Mouse (Mus musculus) adipocyte (in vitro differentiated cells): Measurements from ENCODE around the gene Cbx4.

Experiments used
- DNase-seq: peaks from one replicate; pipeline ENCODE4 v3.0.0-alpha.2; 2016; ENCODE audit warnings: low spot score

Cbx4 gene

DNA sequence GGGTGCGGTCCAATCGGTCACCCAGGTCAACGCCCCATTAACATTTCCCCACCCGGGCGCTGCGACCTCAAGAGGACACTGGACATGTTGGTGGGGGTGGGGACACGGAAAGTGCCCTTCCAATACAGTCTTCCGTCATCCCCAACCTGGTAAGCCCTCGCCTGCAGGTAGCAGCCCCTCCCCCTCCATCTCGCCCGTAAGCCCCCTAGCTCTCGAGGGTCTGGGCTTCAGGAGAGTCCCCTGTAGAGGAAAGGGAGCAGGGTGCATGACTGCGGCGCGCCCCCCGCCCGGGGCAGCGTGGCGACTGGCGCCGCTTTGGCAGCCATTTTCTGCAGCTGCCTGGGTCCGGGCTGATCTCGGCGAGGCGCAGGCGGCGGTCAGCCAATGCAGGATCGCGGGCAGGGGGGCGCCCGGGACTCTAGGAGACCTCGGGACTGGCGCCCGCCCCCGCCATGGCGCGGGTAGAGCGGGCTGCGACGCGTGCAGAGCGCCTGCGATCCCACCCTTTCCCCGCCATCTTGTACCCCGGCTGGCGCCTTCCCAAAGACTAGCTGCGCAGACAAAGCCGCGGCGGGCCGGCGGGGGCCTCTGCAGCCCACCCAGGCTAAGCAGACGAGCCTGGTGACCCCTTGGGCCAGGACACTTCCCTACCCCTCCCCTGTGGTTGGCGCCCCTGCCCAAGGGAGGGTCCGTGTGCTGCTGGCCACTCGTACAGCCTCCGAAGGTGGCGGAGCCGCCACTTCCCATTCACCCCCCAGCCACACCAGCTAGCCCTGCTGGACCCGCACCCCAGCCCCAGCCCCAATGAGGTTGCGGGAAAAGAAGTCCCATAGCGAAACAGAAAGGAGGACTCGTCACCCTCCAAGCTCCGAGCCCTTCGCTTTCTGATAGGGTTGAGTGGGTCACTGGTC is 29.5 kb downstream of the Cbx4 start:
- DNase-seq, result no peak

- DNase-seq, result no peak
Measured at GRCm38 (mm10) chr11:119055571-119056131, 30.4 kb downstream of the Cbx4 start.

- DNase-seq, result no peak
Measured at GRCm38 (mm10) chr11:119054351-119055345, 31.4 kb downstream of the Cbx4 start.

DNA sequence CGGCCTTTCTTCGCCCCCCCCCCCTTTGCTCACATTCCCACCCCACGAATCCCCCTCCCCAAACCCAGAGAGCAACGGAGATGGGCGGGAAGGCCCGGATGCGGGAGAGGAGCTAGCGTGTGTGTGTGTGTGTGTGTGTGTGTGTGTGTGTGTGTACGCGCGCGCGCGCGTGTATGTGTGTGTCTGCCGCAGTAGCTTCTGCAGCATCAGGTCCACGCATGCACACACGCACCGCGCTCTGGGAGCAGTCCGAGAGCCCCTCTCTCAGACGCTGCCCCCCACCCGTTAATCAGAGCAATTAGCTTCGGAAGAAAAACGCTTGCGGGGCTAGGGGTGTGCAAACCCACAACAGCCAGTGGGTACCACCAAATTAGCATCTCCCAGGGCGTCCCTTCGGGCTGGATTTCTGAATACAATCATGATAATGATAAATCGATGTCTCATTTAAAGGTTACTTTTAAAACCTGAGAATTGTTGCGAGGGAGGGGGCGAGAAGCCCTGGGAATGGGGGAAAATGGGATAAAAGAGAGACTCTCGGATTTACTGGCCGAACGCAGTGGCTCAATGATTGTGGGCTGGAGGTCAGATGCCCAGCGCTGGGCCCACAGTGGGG is 32.2 kb downstream of the Cbx4 start:
- no peak for DNase-seq

- peak; percentile 67 for DNase-seq
Measured at GRCm38 (mm10) chr11:119053257-119053670, 32.8 kb downstream of the Cbx4 start.

- DNase-seq, result peak; percentile 76
Measured at GRCm38 (mm10) chr11:119052661-119053256, 33.3 kb downstream of the Cbx4 start.

DNA sequence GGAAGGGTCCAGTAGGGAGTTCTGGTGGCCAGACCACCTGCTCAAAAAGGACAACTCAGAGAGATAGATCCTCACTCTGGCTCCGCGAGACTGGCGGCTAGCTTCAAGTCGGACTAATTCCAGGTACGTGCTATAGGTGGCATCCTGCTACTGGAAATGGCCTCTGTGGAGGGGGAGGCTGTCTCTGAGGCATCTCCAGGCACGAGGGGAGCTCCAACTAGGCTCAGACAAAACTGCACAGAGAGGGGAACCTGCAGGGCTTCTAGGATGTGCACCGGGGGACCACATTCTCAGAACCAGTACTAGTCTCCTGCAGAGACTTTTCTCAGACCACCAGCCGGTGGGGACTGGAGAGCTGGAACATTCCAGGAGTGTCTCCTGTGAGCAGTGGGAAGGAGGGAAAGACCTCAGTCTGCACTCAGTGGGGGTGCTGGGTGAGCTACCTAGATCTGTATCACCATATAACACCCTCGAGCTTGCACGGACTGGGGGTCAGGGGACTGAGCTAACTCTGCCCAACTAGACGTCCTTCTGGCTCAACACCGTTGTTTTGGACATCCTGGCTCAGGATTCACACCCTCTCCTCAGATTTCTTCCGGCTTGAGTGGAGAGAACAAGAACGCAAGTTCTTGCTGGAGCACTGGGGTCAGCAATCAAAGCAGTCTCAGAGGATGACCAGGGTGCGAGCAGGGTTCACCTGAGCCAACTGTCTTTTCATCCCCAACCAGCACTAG is 33.9 kb downstream of the Cbx4 start:
- peak; percentile 47 for DNase-seq

DNA sequence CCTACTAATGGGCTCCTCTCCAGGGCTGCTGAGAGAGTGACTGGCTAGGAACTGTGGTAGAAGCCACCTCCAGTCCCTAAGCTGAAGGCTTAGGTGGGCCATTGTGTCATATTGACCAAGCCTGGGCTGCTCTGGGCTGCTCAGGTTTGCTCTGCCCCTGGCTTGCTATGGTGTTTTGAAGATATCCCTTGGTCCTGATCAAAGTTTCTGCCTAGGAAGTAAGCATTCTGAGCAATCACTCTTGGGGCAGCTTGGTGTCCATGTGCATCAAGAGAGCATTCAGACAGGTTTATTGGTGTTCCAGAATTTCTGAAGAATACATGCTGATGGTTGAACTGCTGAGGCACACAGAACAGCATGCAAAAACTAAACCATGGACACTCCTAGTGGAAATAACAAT is 34.6 kb downstream of the Cbx4 start:
- no peak for DNase-seq

DNA sequence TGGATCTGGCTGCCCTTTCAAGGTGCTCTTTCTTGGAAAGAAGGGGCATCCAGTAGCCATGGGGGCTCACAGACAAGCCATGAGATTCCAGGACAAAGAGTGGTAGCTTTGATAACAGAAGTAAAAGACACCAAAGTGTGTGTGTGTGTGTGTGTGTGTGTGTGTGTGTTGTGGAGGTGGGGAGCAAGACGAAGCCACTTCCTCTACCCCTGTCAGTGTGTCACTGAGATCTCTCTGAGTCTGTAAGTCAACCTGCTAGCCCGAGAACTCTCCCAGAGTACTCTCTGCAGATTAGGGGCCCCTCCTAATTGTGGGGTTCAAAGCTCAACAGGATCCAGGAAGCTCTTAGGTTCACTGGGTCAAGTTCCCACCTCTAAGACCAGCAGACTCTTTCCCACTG is 35.7 kb downstream of the Cbx4 start:
- DNase-seq, result no peak

DNA sequence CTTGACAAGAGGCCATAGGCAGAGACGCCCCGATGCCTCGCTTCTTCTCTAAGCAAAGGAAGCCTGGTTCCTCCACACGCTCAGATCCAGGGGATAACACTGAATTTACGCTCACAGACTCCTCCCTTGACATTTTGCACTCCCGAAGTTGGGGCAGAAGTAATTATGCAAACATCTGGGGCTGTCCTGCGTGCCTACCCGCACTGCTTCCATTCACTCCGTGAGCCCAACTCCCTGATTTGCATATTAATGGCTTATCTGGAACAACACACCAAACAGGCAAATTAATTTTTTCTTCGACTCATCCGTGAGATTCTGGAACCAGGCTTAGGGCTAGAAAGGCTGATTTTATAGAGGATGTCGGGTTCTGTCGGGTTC is 37.9 kb downstream of the Cbx4 start:
- no peak for DNase-seq

DNA sequence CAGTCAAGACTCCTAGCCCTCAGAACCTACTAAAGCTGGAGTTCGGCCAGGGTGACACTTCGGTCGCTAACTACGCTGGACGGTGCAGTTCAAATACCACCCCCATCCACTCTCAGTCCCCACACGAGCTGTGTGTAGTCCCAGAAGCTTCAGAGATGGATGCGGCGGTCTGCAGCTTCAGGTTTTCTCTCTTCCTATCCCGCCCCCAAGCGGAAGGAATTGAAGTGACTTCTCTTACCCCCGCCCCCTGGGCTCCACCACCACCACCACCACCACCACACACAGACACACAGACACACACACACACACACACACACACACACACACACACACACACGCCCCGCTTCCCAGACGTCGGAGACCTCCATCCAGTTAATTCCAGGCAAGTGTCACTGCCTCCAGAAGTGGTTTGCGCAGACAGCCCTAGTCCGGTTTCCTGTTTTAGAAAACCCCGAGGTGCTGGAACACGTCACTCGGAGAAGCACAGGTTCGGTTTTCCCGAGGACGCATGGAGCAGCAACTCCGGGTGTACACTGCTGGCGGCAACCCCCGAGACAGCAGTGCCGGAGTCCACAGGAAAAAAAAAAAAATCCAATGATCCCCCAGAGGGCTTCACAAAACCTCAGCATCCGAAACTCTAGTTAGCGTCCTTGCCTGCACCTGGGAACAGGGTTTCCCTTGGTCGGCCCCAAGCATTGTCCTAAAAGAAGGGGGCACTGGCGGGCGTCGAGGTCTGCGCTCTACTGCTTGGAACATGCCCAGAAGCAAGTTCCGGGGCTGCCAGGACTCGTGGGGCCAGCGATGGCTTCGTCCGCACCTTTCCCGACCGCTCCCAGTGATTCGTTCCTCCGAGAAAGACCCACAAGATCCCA is 38.5 kb downstream of the Cbx4 start:
- no peak for DNase-seq

- DNase-seq, result peak; percentile 61
Measured at GRCm38 (mm10) chr11:119046601-119047245, 39.3 kb downstream of the Cbx4 start.

- DNase-seq, result no peak
Measured at GRCm38 (mm10) chr11:119044551-119045337, 41.3 kb downstream of the Cbx4 start.

- peak; percentile 59 for DNase-seq
Measured at GRCm38 (mm10) chr11:119043761-119044550, 42.1 kb downstream of the Cbx4 start.

GRCm38 (mm10) chr11:119043273-119043540 is 42.8 kb downstream of the Cbx4 start:
- no peak for DNase-seq

DNA sequence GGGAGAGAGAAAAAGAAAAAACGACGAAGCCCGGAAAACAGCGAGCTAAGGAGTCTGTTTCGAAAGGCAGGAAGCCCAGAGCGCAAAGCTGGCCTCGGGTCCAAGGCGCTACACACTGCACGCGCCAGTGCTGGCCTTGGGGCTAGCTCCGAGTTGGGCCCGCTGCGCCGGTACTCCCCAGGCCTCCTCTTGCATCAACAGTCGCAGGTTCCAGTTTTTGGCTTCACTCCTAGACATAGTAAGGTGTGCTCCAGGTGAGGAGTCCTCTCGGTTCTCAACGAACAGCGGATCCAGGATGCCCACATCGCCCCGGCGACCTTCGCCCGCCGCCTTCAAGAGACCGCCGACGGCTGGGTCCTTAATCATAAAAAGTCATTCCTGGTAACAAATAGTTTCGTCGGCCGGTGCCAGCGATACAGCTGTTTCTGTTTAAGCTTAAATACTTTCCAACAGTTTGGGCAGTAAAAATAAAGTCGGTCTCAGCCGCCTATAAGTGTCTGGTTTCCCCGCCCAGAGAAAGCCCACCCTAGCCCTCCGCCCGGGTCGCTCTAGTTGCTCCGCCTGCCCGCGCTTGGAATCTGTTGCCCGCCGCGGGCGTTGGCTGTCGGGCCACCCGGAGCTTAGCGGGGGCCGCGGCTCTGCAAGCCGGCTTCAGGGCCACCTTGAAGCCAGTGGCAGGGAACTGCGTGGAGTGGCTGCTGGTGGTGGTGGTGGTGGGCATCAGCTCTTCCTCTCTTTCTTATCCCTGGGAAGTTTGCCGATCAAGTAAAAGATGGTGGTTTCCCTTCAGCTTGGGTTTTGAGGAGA is 43.4 kb downstream of the Cbx4 start:
- DNase-seq, result no peak
